Mouse (Mus musculus): ENCODE measurements around the gene Prdm9.

GRCm38 (mm10) chr17:15528887-15529286, 35.3 kb downstream of the Prdm9 start:
- TF ChIP-seq CTCF (IDR thresholded peaks at IDR 0.05; ENCODE audit: low read depth) (no peak), EP300 (optimal IDR thresholded peaks at IDR 0.05) (no peak)
